Mouse (Mus musculus): ENCODE measurements around the gene H2al1n. TPM values are rescaled to one million over a fixed set of nuclear protein-coding genes. Genes with fewer than 3 reads are reported as not detected.
"Not testable (repeated sequence)": the region's sequence is repeated elsewhere in the genome, so short reads cannot be mapped to it uniquely, and the experiment has no call there.

The H2al1n gene
- not detected in 2 replicates for polyA plus RNA-seq (2015; fragmentation: Nextera tagmentation; extraction: Ambion mirVana)

DNA sequence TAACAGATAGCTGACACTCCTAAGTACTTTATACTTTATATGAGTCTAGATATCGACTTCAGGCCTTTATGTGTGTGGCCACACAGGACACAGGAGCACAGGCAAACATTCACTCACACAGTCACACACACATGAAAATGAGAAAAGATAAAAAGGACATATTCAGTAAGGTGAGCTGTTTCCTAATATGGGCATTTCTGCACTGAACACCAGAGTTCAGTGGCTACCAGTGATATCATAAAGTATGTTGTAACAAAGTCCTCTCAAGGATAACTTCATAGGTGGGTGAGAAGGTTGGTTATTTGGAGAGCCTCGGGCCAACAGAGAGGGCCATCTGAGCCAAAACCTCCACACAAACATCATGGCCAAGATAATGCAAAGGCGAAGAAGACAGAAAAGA, at the start of gene H2al1n:
TSS of gene H2al1n (plus strand) at position 301 of the 400 bp plus-strand sequence.
- not testable (repeated sequence) for H3K9me3 ChIP-seq (ENCODE audit: control insufficient read depth); H3K36me3 ChIP-seq (ENCODE audit: control insufficient read depth, insufficient read depth); H3K9ac ChIP-seq (ENCODE audit: low read depth, low read length); H3K27me3 ChIP-seq (replicated peaks; ENCODE audit: control insufficient read depth, insufficient read depth, low read length); ATAC-seq; H3K4me1 ChIP-seq (replicated peaks; ENCODE audit: control insufficient read depth, insufficient read depth, low read length); H3K27ac ChIP-seq (ENCODE audit: low read depth, low read length); H3K4me3 ChIP-seq (ENCODE audit: low read depth, low read length); H3K4me2 ChIP-seq (replicated peaks; ENCODE audit: low read depth)
- WGBS, result 81% methylated on average over 3 of the region's 3 CpGs

DNA sequence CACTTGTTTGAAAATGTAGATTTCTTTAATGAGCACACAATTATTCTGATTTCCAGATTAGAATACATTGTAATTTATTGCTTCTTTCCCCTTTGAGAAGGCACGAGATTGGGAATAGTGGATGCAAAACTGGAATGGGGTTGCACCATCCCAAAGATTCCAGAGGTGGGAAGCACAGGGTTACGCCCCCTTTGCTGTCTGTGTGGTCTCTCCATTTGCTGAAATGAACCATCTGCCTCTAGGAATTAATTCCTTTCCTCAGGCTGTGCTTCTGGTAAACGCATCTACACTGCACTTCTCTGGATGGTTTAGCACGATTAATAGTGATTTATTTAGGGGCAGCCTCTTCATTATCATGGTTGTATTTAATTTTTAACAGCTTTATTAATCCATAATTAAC, 11.7 kb upstream of the H2al1n start:
- Histone ChIP-seq H3K9me3 (ENCODE audit: control insufficient read depth) (no peaks in the 10 kb centered on the region), H3K4me3 (ENCODE audit: low read depth, low read length) (no peak overlapping the region), H3K36me3 (ENCODE audit: control insufficient read depth, insufficient read depth) (no peaks in the 10 kb centered on the region), H3K4me2 (replicated peaks; ENCODE audit: low read depth) (no peak overlapping the region), H3K27me3 (replicated peaks; ENCODE audit: control insufficient read depth, insufficient read depth, low read length) (no peaks in the 10 kb centered on the region), H3K9ac (ENCODE audit: low read depth, low read length) (no peak overlapping the region), H3K27ac (ENCODE audit: low read depth, low read length) (no peak overlapping the region), H3K4me1 (replicated peaks; ENCODE audit: control insufficient read depth, insufficient read depth, low read length) (no peaks in the 10 kb centered on the region)
- ATAC-seq, result no peak
- 59% methylated on average over 4 of the region's 4 CpGs for WGBS
- TF ChIP-seq CTCF (IDR thresholded peaks at IDR 0.05; ENCODE audit: low read depth), result no peak

GRCm38 (mm10) chrX:14206112-14206875, 4.7 kb upstream of the H2al1n start:
- Histone ChIP-seq H3K4me3 (ENCODE audit: low read depth, low read length) (no peak overlapping the region), H3K27me3 (replicated peaks; ENCODE audit: control insufficient read depth, insufficient read depth, low read length) (no peaks in the 10 kb centered on the region), H3K4me1 (replicated peaks; ENCODE audit: control insufficient read depth, insufficient read depth, low read length) (no peaks in the 10 kb centered on the region), H3K4me2 (replicated peaks; ENCODE audit: low read depth) (no peak overlapping the region), H3K36me3 (ENCODE audit: control insufficient read depth, insufficient read depth) (no peaks in the 10 kb centered on the region), H3K9ac (ENCODE audit: low read depth, low read length) (no peak overlapping the region), H3K27ac (ENCODE audit: low read depth, low read length) (no peak overlapping the region), H3K9me3 (ENCODE audit: control insufficient read depth) (no peaks in the 10 kb centered on the region)
- WGBS, result 67% methylated on average over 8 of the region's 8 CpGs
- TF ChIP-seq CTCF (IDR thresholded peaks at IDR 0.05; ENCODE audit: low read depth), result no peak
- ATAC-seq, result no peak

DNA sequence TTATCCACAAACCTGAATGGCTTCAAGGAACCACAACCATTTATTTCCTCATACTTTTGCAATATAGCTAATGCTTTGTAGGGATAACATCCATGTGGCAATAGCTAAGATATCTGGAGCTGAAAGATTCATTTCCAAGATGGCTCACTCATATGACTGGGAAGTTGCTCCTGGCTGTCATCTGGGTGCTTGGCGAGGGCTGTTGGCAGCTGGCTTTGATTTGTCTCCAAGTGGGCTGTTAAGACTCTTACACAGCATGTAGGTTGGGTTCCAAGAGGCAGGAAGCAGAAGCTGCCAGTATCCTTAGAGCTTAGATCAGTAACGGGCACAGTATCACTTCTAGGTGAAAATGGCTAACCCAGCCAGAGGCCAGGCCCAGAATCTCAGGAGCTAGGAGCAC, 18.3 kb downstream of the H2al1n start:
- Histone ChIP-seq H3K9me3 (ENCODE audit: control insufficient read depth) (no peaks in the 10 kb centered on the region), H3K36me3 (ENCODE audit: control insufficient read depth, insufficient read depth) (no peaks in the 10 kb centered on the region), H3K27me3 (replicated peaks; ENCODE audit: control insufficient read depth, insufficient read depth, low read length) (no peaks in the 10 kb centered on the region), H3K27ac (ENCODE audit: low read depth, low read length) (no peak overlapping the region), H3K4me2 (replicated peaks; ENCODE audit: low read depth) (no peak overlapping the region), H3K4me3 (ENCODE audit: low read depth, low read length) (no peak overlapping the region), H3K4me1 (replicated peaks; ENCODE audit: control insufficient read depth, insufficient read depth, low read length) (no peaks in the 10 kb centered on the region), H3K9ac (ENCODE audit: low read depth, low read length) (no peak overlapping the region)
- 76% methylated on average over 2 of the region's 2 CpGs for WGBS
- no peak for TF ChIP-seq CTCF (IDR thresholded peaks at IDR 0.05; ENCODE audit: low read depth)
- ATAC-seq, result no peak

GRCm38 (mm10) chrX:14259597-14260239, 48.8 kb downstream of the H2al1n start:
- Histone ChIP-seq H3K9me3 (ENCODE audit: control insufficient read depth) (no peaks in the 10 kb centered on the region), H3K27ac (ENCODE audit: low read depth, low read length) (no peak overlapping the region), H3K4me2 (replicated peaks; ENCODE audit: low read depth) (no peak overlapping the region), H3K4me3 (ENCODE audit: low read depth, low read length) (no peak overlapping the region), H3K27me3 (replicated peaks; ENCODE audit: control insufficient read depth, insufficient read depth, low read length) (no peaks in the 10 kb centered on the region), H3K4me1 (replicated peaks; ENCODE audit: control insufficient read depth, insufficient read depth, low read length) (no peaks in the 10 kb centered on the region), H3K36me3 (ENCODE audit: control insufficient read depth, insufficient read depth) (no peaks in the 10 kb centered on the region), H3K9ac (ENCODE audit: low read depth, low read length) (no peak overlapping the region)
- ATAC-seq, result no peak
- 42% methylated on average over 3 of the region's 3 CpGs for WGBS
- no peak for TF ChIP-seq CTCF (IDR thresholded peaks at IDR 0.05; ENCODE audit: low read depth)
